10 mouse cellular contexts compared by ENCODE assay signal in genomic region chr12:5275507-5275936, GRCm38 (mm10).
DNase-seq lines count a peak whose midpoint lies in the region; ATAC-seq and TF ChIP-seq lines count a peak whose summit lies in the region.
"Had no signal": no experiment of that assay in that cellular context is flagged by ENCODE, and none has a peak within 500 bp of the region (broad histone marks: within the 10 kb centered on the region; RNA-seq: fewer than 3 reads in every experiment).

No protein-coding gene starts in this region.

- no peak overlapping the region for H3K4me2 ChIP-seq in embryonic facial prominence, embryonic 11.5 days (ENCODE audit: low read depth, low read length)
- H3K4me2 ChIP-seq in embryonic facial prominence, embryonic 13.5 days, result no peak overlapping the region
- H3K4me2 ChIP-seq in intestine, postnatal 0 days (replicated peaks; ENCODE audit: low read depth), result no peak overlapping the region
- H3K4me2 ChIP-seq in midbrain, embryonic 14.5 days (ENCODE audit: low read length), result no peak overlapping the region
- no peak overlapping the region for H3K4me2 ChIP-seq in liver, embryonic 11.5 days

- no peaks in the 10 kb centered on the region for H3K27me3 ChIP-seq in embryonic facial prominence, embryonic 11.5 days (ENCODE audit: control insufficient read depth, insufficient read depth, low read length)
- no peaks in the 10 kb centered on the region for H3K27me3 ChIP-seq in embryonic facial prominence, embryonic 10.5 days (replicated peaks; ENCODE audit: low read depth, poor library complexity, severe bottlenecking)
- H3K27me3 ChIP-seq in embryonic facial prominence, embryonic 13.5 days, result peaks cover 1% of the 10 kb centered on the region; the same call in 1 of the 2 replicates
- H3K27me3 ChIP-seq in intestine, postnatal 0 days (replicated peaks; ENCODE audit: control insufficient read depth, insufficient read depth, low read length), result no peaks in the 10 kb centered on the region
- H3K27me3 ChIP-seq in midbrain, embryonic 14.5 days (ENCODE audit: control insufficient read depth, insufficient read depth, low read length), result no peaks in the 10 kb centered on the region
- H3K27me3 ChIP-seq in liver, embryonic 11.5 days (replicated peaks; ENCODE audit: control insufficient read depth, insufficient read depth, low read length), result no peaks in the 10 kb centered on the region

- 50% methylated on average over 6 of the region's 6 CpGs for WGBS in embryonic facial prominence, embryonic 11.5 days
- WGBS in embryonic facial prominence, embryonic 10.5 days, result 61% methylated on average over 6 of the region's 6 CpGs
- WGBS in embryonic facial prominence, embryonic 13.5 days, result 55% methylated on average over 6 of the region's 6 CpGs
- 64% methylated on average over 6 of the region's 6 CpGs for WGBS in intestine, postnatal 0 days
- 41% methylated on average over 6 of the region's 6 CpGs for WGBS in midbrain, embryonic 14.5 days
- 81% methylated on average over 6 of the region's 6 CpGs for WGBS in liver, embryonic 11.5 days

- H3K36me3 ChIP-seq in embryonic facial prominence, embryonic 11.5 days (replicated peaks; ENCODE audit: control insufficient read depth, insufficient read depth, low read depth, low read length), result no peaks in the 10 kb centered on the region
- H3K36me3 ChIP-seq in embryonic facial prominence, embryonic 10.5 days (replicated peaks), result 0 out of 2 replicates have a peak, but pooled peaks cover 3% of the 10 kb centered on the region
- no peaks in the 10 kb centered on the region for H3K36me3 ChIP-seq in embryonic facial prominence, embryonic 13.5 days
- no peaks in the 10 kb centered on the region for H3K36me3 ChIP-seq in intestine, postnatal 0 days (ENCODE audit: control insufficient read depth, insufficient read depth)
- H3K36me3 ChIP-seq in midbrain, embryonic 14.5 days (ENCODE audit: control insufficient read depth, insufficient read depth, low read length), result no peaks in the 10 kb centered on the region
- no peaks in the 10 kb centered on the region for H3K36me3 ChIP-seq in liver, embryonic 11.5 days (ENCODE audit: control insufficient read depth, insufficient read depth, low read length)

- H3K27ac ChIP-seq in embryonic facial prominence, embryonic 11.5 days (replicated peaks; ENCODE audit: low read depth, low read length), result no peak overlapping the region
- no peak overlapping the region for H3K27ac ChIP-seq in embryonic facial prominence, embryonic 10.5 days (replicated peaks)
- peak overlapping the region; percentile 28; the same call in 1 of the 2 replicates for H3K27ac ChIP-seq in embryonic facial prominence, embryonic 13.5 days
- H3K27ac ChIP-seq in intestine, postnatal 0 days (ENCODE audit: low read depth, low read length), result no peak overlapping the region
- H3K27ac ChIP-seq in midbrain, embryonic 14.5 days (replicated peaks; ENCODE audit: low read depth, low read length), result peak overlapping the region; percentile 49; the same call in 1 of the 2 replicates
- no peak overlapping the region for H3K27ac ChIP-seq in liver, embryonic 11.5 days (ENCODE audit: low read depth, low read length)

- no peak overlapping the region for H3K4me3 ChIP-seq in embryonic facial prominence, embryonic 11.5 days (ENCODE audit: low read depth, low read length)
- H3K4me3 ChIP-seq in embryonic facial prominence, embryonic 10.5 days, result no peak overlapping the region
- no peak overlapping the region for H3K4me3 ChIP-seq in embryonic facial prominence, embryonic 13.5 days
- H3K4me3 ChIP-seq in intestine, postnatal 0 days (ENCODE audit: low read depth, low read length), result no peak overlapping the region
- no peak overlapping the region for H3K4me3 ChIP-seq in midbrain, embryonic 14.5 days (replicated peaks; ENCODE audit: low read depth, low read length)
- H3K4me3 ChIP-seq in liver, embryonic 11.5 days (ENCODE audit: low read depth, low read length), result no peak overlapping the region

- H3K4me1 ChIP-seq in embryonic facial prominence, embryonic 11.5 days (ENCODE audit: control insufficient read depth, insufficient read depth, low read length), result peaks cover 4% of the 10 kb centered on the region
- peaks cover 32% of the 10 kb centered on the region for H3K4me1 ChIP-seq in embryonic facial prominence, embryonic 10.5 days
- H3K4me1 ChIP-seq in embryonic facial prominence, embryonic 13.5 days, result peaks cover 43% of the 10 kb centered on the region
- H3K4me1 ChIP-seq in intestine, postnatal 0 days (replicated peaks; ENCODE audit: control insufficient read depth, insufficient read depth, low read length), result no peaks in the 10 kb centered on the region
- peaks cover 28% of the 10 kb centered on the region for H3K4me1 ChIP-seq in midbrain, embryonic 14.5 days (ENCODE audit: control insufficient read depth, insufficient read depth, low read length)
- H3K4me1 ChIP-seq in liver, embryonic 11.5 days (replicated peaks; ENCODE audit: control insufficient read depth, insufficient read depth, low read length), result no peaks in the 10 kb centered on the region

- no peaks in the 10 kb centered on the region for H3K9me3 ChIP-seq in embryonic facial prominence, embryonic 11.5 days (replicated peaks; ENCODE audit: control insufficient read depth, low read length)
- 0 out of 2 replicates have a peak, but pooled peaks cover 3% of the 10 kb centered on the region for H3K9me3 ChIP-seq in embryonic facial prominence, embryonic 10.5 days
- no peaks in the 10 kb centered on the region for H3K9me3 ChIP-seq in embryonic facial prominence, embryonic 13.5 days
- no peaks in the 10 kb centered on the region for H3K9me3 ChIP-seq in intestine, postnatal 0 days (ENCODE audit: control insufficient read depth)
- no peaks in the 10 kb centered on the region for H3K9me3 ChIP-seq in midbrain, embryonic 14.5 days (ENCODE audit: control insufficient read depth, low read length)
- no peaks in the 10 kb centered on the region for H3K9me3 ChIP-seq in liver, embryonic 11.5 days (ENCODE audit: control insufficient read depth, low read length)

- TF ChIP-seq CTCF in intestine, postnatal 0 days (IDR thresholded peaks at IDR 0.05; ENCODE audit: low read depth), result peak; percentile 19; the same call in 1 of the 2 replicates

- 0 out of 2 replicates have a peak, but pooled peaks have one; percentile 30 for ATAC-seq in embryonic facial prominence, embryonic 11.5 days (replicated peaks; ENCODE audit: insufficient number of reproducible peaks, low FRiP score, low TSS enrichment, low read depth)
- ATAC-seq in embryonic facial prominence, embryonic 13.5 days (ENCODE audit: insufficient number of reproducible peaks, insufficient read depth, low FRiP score, low TSS enrichment, low read depth), result no peak
- ATAC-seq in intestine, postnatal 0 days, result no peak
- ATAC-seq in midbrain, embryonic 14.5 days (ENCODE audit: low FRiP score, low TSS enrichment), result 0 out of 2 replicates have a peak, but pooled peaks have one; percentile 38
- no peak for ATAC-seq in liver, embryonic 11.5 days (replicated peaks; ENCODE audit: low FRiP score)

- intact Hi-C loops in gastrocnemius, postnatal 36 days (cut with DNase I), result no loop called here

- peak; percentile 37 for DNase-seq in embryonic facial prominence, embryonic 11.5 days (ENCODE audit: low spot score)
- no peak for DNase-seq in embryonic facial prominence, embryonic 10.5 days (ENCODE audit: low spot score)
- peak; percentile 80 for DNase-seq in midbrain, embryonic 14.5 days
- DNase-seq in right cerebral cortex, postnatal 4 days, result no peak
- no peak for DNase-seq in gastrocnemius, postnatal 36 days
- no peak for DNase-seq in liver, embryonic 11.5 days (ENCODE audit: low spot score)
- DNase-seq: cerebellum, adult 9-11 months; kidney, adult 2 months had no signal

- H3K9ac ChIP-seq in embryonic facial prominence, embryonic 11.5 days (replicated peaks; ENCODE audit: low read length), result no peak overlapping the region
- H3K9ac ChIP-seq in embryonic facial prominence, embryonic 13.5 days, result no peak overlapping the region
- no peak overlapping the region for H3K9ac ChIP-seq in intestine, postnatal 0 days (ENCODE audit: low read depth, low read length)
- H3K9ac ChIP-seq in midbrain, embryonic 14.5 days (replicated peaks; ENCODE audit: low read length), result no peak overlapping the region
- no peak overlapping the region for H3K9ac ChIP-seq in liver, embryonic 11.5 days (ENCODE audit: low read depth, low read length)

Comparison
In these comparisons a context has a peak if more than half of its experiments do, and no peak if none do; other contexts are left out.
1. ATAC-seq: peak in embryonic facial prominence, embryonic 11.5 days (single experiment) and midbrain, embryonic 14.5 days (single experiment); none in embryonic facial prominence, embryonic 13.5 days (single experiment), intestine, postnatal 0 days (single experiment) and liver, embryonic 11.5 days (single experiment).
2. DNase-seq: peak in embryonic facial prominence, embryonic 11.5 days (single experiment) and midbrain, embryonic 14.5 days (single experiment); none in embryonic facial prominence, embryonic 10.5 days (single experiment), right cerebral cortex, postnatal 4 days (single experiment), gastrocnemius, postnatal 36 days (0 of 2) and liver, embryonic 11.5 days (single experiment).
3. H3K27ac ChIP-seq: peak in embryonic facial prominence, embryonic 13.5 days (single experiment) and midbrain, embryonic 14.5 days (single experiment); none in embryonic facial prominence, embryonic 11.5 days (single experiment), embryonic facial prominence, embryonic 10.5 days (single experiment), intestine, postnatal 0 days (single experiment) and liver, embryonic 11.5 days (single experiment).